Mouse (Mus musculus): Measurements from ENCODE around the gene Dop1a.

The Dop1a gene

GRCm38 (mm10) chr9:86466990-86467870 is at the start of gene Dop1a:
Gene Dop1a, plus strand, starts transcription at chr9:86467154.
- in situ Hi-C loops (cut with MboI, MseI), result loop anchor here (5.0 to 10.0 kb wide), 2 partner anchors 105 to 108 kb away; partner anchors contain the start of genes Pgm3 (in 2 of the 2) and Rwdd2a (in 2 of the 2)

- in situ Hi-C loops (cut with MboI, MseI), result loop anchor here in 1 of 2 experiments (5.0 kb wide), 1 partner anchor 46 kb away; no protein-coding TSS in a partner anchor
Measured at GRCm38 (mm10) chr9:86417971-86418370, 49.0 kb upstream of the Dop1a start.

- in situ Hi-C loops (cut with MboI, MseI), result loop anchor here in 1 of 2 experiments (5.0 kb wide), 1 partner anchor 47 kb away; no protein-coding TSS in a partner anchor
Measured at GRCm38 (mm10) chr9:86419366-86419765, 47.6 kb upstream of the Dop1a start.

- in situ Hi-C loops (cut with MboI, MseI), result no loop called here
Measured at GRCm38 (mm10) chr9:86423331-86423730, 43.6 kb upstream of the Dop1a start.

- in situ Hi-C loops (cut with MboI, MseI), result loop anchor here in 1 of 2 experiments (25.0 kb wide), 1 partner anchor 423 kb away; no protein-coding TSS in a partner anchor
Measured at GRCm38 (mm10) chr9:86435510-86435909, 31.4 kb upstream of the Dop1a start.

- in situ Hi-C loops (cut with MboI, MseI), result loop anchor here in 1 of 2 experiments (25.0 kb wide), 1 partner anchor 424 kb away; no protein-coding TSS in a partner anchor
Measured at GRCm38 (mm10) chr9:86436608-86437007, 30.3 kb upstream of the Dop1a start.

- in situ Hi-C loops (cut with MboI, MseI), result loop anchor here in 1 of 2 experiments (25.0 kb wide), 1 partner anchor 426 kb away; no protein-coding TSS in a partner anchor
Measured at GRCm38 (mm10) chr9:86438337-86439009, 28.5 kb upstream of the Dop1a start.

- in situ Hi-C loops (cut with MboI, MseI), result loop anchor here in 1 of 2 experiments (25.0 kb wide), 1 partner anchor 430 kb away; no protein-coding TSS in a partner anchor
Measured at GRCm38 (mm10) chr9:86442248-86442647, 24.7 kb upstream of the Dop1a start.

GRCm38 (mm10) chr9:86446847-86447246 is 20.1 kb upstream of the Dop1a start:
- in situ Hi-C loops (cut with MboI, MseI), result loop anchor here in 1 of 2 experiments (25.0 kb wide), 1 partner anchor 435 kb away; no protein-coding TSS in a partner anchor

- in situ Hi-C loops (cut with MboI, MseI), result loop anchor here in 1 of 2 experiments (25.0 kb wide), 1 partner anchor 435 kb away; no protein-coding TSS in a partner anchor
Measured at GRCm38 (mm10) chr9:86447431-86447830, 19.5 kb upstream of the Dop1a start.

- in situ Hi-C loops (cut with MboI, MseI), result loop anchor here in 1 of 2 experiments (25.0 kb wide), 1 partner anchor 437 kb away; no protein-coding TSS in a partner anchor
Measured at GRCm38 (mm10) chr9:86449581-86449980, 17.4 kb upstream of the Dop1a start.

GRCm38 (mm10) chr9:86451094-86451493 is 15.9 kb upstream of the Dop1a start:
- in situ Hi-C loops (cut with MboI, MseI), result loop anchor here (5.0 to 10.0 kb wide), 4 partner anchors 596 to 674 kb away; partner anchors contain the start of gene Tpbg (in 1 of the 2)

GRCm38 (mm10) chr9:86451617-86452016 is 15.3 kb upstream of the Dop1a start:
- in situ Hi-C loops (cut with MboI, MseI), result loop anchor here (5.0 to 10.0 kb wide), 4 partner anchors 597 to 674 kb away; partner anchors contain the start of gene Tpbg (in 1 of the 2)

GRCm38 (mm10) chr9:86453626-86454025 is 13.3 kb upstream of the Dop1a start:
- in situ Hi-C loops (cut with MboI, MseI), result loop anchor here (5.0 to 10.0 kb wide), 4 partner anchors 599 to 676 kb away; partner anchors contain the start of gene Tpbg (in 1 of the 2)

- in situ Hi-C loops (cut with MboI, MseI), result loop anchor here (5.0 to 10.0 kb wide), 2 partner anchors 108 to 110 kb away; partner anchors contain the start of genes Pgm3 (in 2 of the 2) and Rwdd2a (in 2 of the 2)
Measured at GRCm38 (mm10) chr9:86464151-86465105, 2.5 kb upstream of the Dop1a start, which contains the start of gene Ube2cbp. Gene Ube2cbp, minus strand, starts transcription at chr9:86464950.

- in situ Hi-C loops (cut with MboI, MseI), result no loop called here
Measured at GRCm38 (mm10) chr9:86475956-86476355, 9.0 kb downstream of the Dop1a start.

- in situ Hi-C loops (cut with MboI, MseI), result no loop called here
Measured at GRCm38 (mm10) chr9:86476763-86477162, 9.8 kb downstream of the Dop1a start.

GRCm38 (mm10) chr9:86478414-86479093 is 11.6 kb downstream of the Dop1a start:
- in situ Hi-C loops (cut with MboI, MseI), result no loop called here

GRCm38 (mm10) chr9:86482236-86482635 is 15.3 kb downstream of the Dop1a start:
- in situ Hi-C loops (cut with MboI, MseI), result loop anchor here in 1 of 2 experiments (5.0 kb wide), 1 partner anchor 85 kb away; no protein-coding TSS in a partner anchor

All from T-helper 17 cell (primary cell).